Mouse (Mus musculus) embryonic facial prominence, embryonic 14.5 days (tissue): ENCODE measurements around the gene Klk6. TPM values are rescaled to one million over a fixed set of nuclear protein-coding genes. Genes with fewer than 3 reads are reported as not detected.

Experiments used
- ATAC-seq: fragments of 200-750 bp; cut with Nextera tagmentation; 2 replicates; pipeline ENCODE4 v1.8.0; 2017; ENCODE audit warnings: low read depth, moderate number of reproducible peaks, moderate TSS enrichment
- DNase-seq: peaks from one replicate; pipeline ENCODE4 v3.0.0-alpha.2; 2015; ENCODE audit warnings: low spot score
- H3K27ac ChIP-seq: fragments of 300-500 bp; sonication (generic); replicated peaks from 2 replicates; pipeline ENCODE4 v1.5.1; 2014; ENCODE audit warnings: low read depth, mild to moderate bottlenecking, low read length, moderate library complexity
- H3K27me3 ChIP-seq: fragments of 300-500 bp; sonication (generic); replicated peaks from 2 replicates; pipeline ENCODE4 v1.6.1; 2014; ENCODE audit warnings: low read length; ENCODE audit not compliant: control insufficient read depth, insufficient read depth
- H3K36me3 ChIP-seq: fragments of 300-500 bp; sonication (generic); 2 replicates; pipeline ENCODE4 v1.6.1; 2014; ENCODE audit warnings: low read length, mixed read lengths; ENCODE audit not compliant: control insufficient read depth, insufficient read depth
- H3K4me1 ChIP-seq: fragments of 300-500 bp; sonication (generic); 2 replicates; pipeline ENCODE4 v1.6.1; 2014; ENCODE audit warnings: antibody characterized with exemption, low read length; ENCODE audit not compliant: control insufficient read depth, insufficient read depth
- H3K4me2 ChIP-seq: fragments of 300-500 bp; sonication (generic); 2 replicates; pipeline ENCODE4 v1.6.1; 2014; ENCODE audit warnings: low read depth, mild to moderate bottlenecking, low read length, moderate library complexity, mixed read lengths
- H3K4me3 ChIP-seq: fragments of 300-500 bp; sonication (generic); 2 replicates; pipeline ENCODE4 v1.5.1; 2014; ENCODE audit warnings: low read depth, mild to moderate bottlenecking, low read length
- H3K9ac ChIP-seq: fragments of 300-500 bp; sonication (generic); 2 replicates; pipeline ENCODE4 v1.6.1; 2014; ENCODE audit warnings: low read depth, mild to moderate bottlenecking, low read length, moderate library complexity, mixed read lengths
- H3K9me3 ChIP-seq: fragments of 300-500 bp; sonication (generic); 2 replicates; pipeline ENCODE4 v1.6.1; 2016; ENCODE audit warnings: low read length; ENCODE audit not compliant: control insufficient read depth
- WGBS: fragments of 180-500 bp; shearing (Covaris S2); extraction: QIAGEN DNeasy Blood & Tissue Kit; methylation state at CpG from one replicate; pipeline ENCODE4 v1.1.7; 2014; 5-methylcytosine and 5-hydroxymethylcytosine counted together
- polyA plus RNA-seq: library from polyadenylated mRNA; unstranded; fragments of >200 nt; fragmentation: Nextera tagmentation; extraction: Ambion mirVana; gene quantifications from 2 replicates; pipeline ENCODE4 v1.2.1, GENCODE M21; 2014

The Klk6 gene
- polyA plus RNA-seq: 0.18 and 0.42 TPM in 2 replicates

DNA sequence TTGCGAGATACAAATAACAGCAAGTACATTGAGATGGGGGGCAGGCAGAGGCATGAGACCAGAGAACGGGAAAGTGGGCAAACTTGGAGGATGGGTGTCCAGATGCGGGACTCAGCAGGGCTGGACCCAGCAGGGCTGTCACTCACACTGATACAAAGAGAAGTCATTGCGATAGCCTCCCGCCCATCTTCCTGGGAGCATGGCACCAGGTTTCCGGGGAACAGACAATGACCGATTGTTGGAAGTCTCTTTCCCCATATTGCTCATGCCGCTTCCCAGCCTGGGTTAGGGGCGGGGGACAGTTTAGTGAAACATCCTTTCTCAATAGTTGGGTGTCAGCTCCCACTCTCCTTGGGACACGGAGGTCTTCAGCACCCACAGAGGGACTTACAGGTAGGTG, at the start of gene Klk6:
TSS of gene Klk6 (plus strand) at position 301 of the 400 bp plus-strand sequence.
- Histone ChIP-seq H3K9ac (no peak within 1 kb of the TSS), H3K27me3 (no peaks in the 10 kb centered on the region), H3K4me2 (no peak within 1 kb of the TSS), H3K36me3 (no peaks in the 10 kb centered on the region), H3K4me3 (no peak within 1 kb of the TSS), H3K9me3 (no peaks in the 10 kb centered on the region), H3K4me1 (no peaks in the 10 kb centered on the region), H3K27ac (no peak within 1 kb of the TSS)
- ATAC-seq (no peak), DNase-seq (no peak)
- 57% methylated on average over 10 of the region's 10 CpGs for WGBS

DNA sequence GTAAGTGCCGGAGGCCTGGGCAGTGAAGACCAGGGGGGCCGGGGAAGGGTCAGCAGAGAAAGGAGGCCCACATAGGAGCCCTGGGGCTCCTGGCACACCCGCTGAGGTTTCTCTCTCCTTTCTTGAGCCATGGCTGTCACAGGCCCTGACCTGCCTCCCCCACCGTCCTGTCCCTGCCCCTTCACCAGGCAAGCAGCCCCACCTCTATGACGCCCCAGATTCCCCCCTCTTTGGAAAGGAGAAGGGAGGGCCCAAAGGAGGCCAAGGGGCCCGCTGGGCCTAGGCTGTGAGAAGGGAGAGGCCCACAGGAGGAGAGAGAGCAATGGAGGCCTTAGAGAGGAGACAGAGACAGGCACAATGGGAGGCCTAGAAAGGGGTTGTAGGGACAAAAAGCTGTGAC, 49.5 kb upstream of the Klk6 start:
- H3K27me3 ChIP-seq: no peaks in the 10 kb centered on the region
- no peak overlapping the region for H3K4me2 ChIP-seq
- peak overlapping the region; percentile 65; the same call in 1 of the 2 replicates for H3K27ac ChIP-seq
- 0 out of 2 replicates have a peak, but pooled peaks cover 2% of the 10 kb centered on the region for H3K4me1 ChIP-seq
- 39% methylated on average over 5 of the region's 6 CpGs for WGBS
- no peaks in the 10 kb centered on the region for H3K9me3 ChIP-seq
- ATAC-seq (peak; percentile 62), DNase-seq (no peak)
- no peak overlapping the region for H3K4me3 ChIP-seq
- H3K36me3 ChIP-seq: no peaks in the 10 kb centered on the region
- H3K9ac ChIP-seq: no peak overlapping the region; the same call in 1 of the 2 replicates

DNA sequence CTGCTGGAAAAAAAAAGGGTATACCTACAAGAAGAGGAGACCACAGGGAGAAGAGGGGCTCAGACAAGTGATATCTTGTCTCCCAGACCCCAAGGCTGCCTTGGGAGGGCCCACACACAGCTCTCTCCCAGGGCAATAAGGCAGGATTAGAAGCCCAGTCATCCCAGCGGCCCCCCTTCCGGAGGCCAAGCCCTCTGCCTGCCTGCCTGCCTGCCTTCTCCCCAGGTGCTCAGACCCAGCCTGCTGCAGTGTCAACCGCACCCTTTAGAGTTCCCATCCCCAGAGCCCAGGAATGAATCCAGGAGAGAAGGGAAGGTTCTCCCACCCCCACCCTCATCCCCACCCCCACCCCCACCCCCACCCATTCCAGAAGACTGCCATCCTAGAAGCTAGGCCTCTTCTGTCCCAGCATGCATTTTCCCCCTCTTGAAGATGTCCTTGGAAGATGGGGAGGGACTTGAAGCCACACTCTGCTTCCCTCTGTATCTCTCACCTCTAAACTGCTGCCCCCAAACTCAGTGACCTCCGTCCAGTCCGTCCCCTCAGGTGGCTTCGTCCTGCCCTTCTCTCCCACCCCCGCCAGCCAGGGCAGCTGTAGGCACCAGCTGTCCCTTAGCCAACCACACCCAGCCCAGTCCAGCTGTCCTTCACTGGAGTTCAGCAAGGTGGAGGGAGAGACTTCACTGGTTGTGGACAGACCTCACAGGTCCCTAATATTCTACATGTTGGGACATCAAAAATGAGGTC, 48.8 kb upstream of the Klk6 start:
- H3K27ac ChIP-seq: no peak overlapping the region
- 0 out of 2 replicates have a peak, but pooled peaks cover 2% of the 10 kb centered on the region for H3K4me1 ChIP-seq
- no peaks in the 10 kb centered on the region for H3K36me3 ChIP-seq
- H3K27me3 ChIP-seq: no peaks in the 10 kb centered on the region
- 49% methylated on average over 6 of the region's 7 CpGs for WGBS
- H3K9ac ChIP-seq: no peak overlapping the region
- DNase-seq: no peak
- no peak overlapping the region for H3K4me2 ChIP-seq
- no peaks in the 10 kb centered on the region for H3K9me3 ChIP-seq
- ATAC-seq: peak; percentile 71
- no peak overlapping the region for H3K4me3 ChIP-seq

DNA sequence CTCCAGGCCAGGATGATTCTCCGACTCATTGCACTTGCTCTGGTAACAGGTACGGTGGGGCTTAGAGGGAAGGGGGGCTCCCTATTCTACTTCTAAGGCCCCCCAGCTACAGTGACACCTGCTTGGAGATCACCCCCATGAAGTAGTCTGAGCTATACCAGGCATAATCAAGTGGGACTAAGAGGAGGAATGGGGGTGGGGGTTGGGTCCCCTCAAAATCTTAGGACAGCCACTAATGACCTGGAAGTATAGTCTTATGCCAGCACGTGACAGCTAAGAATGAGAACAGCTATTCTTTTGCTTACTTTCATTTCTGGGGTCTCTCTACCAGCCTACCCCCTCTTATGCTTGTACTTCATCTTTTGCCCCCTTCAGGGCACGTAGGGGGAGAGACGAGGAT, 47.8 kb upstream of the Klk6 start:
- no peak overlapping the region for H3K4me3 ChIP-seq
- H3K4me2 ChIP-seq: no peak overlapping the region
- no peak overlapping the region for H3K27ac ChIP-seq
- ATAC-seq (no peak), DNase-seq (no peak)
- 0 out of 2 replicates have a peak, but pooled peaks cover 2% of the 10 kb centered on the region for H3K4me1 ChIP-seq
- H3K9me3 ChIP-seq: no peaks in the 10 kb centered on the region
- 78% methylated on average over 5 of the region's 5 CpGs for WGBS
- H3K27me3 ChIP-seq: no peaks in the 10 kb centered on the region
- no peak overlapping the region for H3K9ac ChIP-seq
- no peaks in the 10 kb centered on the region for H3K36me3 ChIP-seq

DNA sequence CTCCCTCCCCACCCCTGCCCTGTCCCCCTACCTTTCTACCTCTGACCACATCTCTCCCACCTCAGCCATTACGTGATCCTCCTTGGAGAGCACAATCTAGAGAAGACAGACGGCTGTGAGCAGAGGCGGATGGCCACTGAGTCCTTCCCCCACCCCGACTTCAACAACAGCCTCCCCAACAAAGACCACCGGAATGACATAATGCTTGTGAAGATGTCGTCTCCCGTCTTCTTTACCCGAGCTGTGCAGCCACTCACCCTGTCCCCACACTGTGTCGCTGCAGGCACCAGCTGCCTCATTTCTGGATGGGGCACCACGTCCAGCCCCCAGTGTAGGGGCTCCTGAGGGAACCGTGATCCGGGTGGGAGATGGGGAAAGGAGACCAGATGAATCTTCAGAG, 46.9 kb upstream of the Klk6 start:
- Histone ChIP-seq H3K4me3 (no peak overlapping the region), H3K9me3 (no peaks in the 10 kb centered on the region), H3K27me3 (no peaks in the 10 kb centered on the region), H3K27ac (no peak overlapping the region), H3K9ac (no peak overlapping the region), H3K4me2 (no peak overlapping the region), H3K36me3 (no peaks in the 10 kb centered on the region), H3K4me1 (0 out of 2 replicates have a peak, but pooled peaks cover 2% of the 10 kb centered on the region)
- DNase-seq (no peak), ATAC-seq (no peak)
- 83% methylated on average over 12 of the region's 12 CpGs for WGBS

DNA sequence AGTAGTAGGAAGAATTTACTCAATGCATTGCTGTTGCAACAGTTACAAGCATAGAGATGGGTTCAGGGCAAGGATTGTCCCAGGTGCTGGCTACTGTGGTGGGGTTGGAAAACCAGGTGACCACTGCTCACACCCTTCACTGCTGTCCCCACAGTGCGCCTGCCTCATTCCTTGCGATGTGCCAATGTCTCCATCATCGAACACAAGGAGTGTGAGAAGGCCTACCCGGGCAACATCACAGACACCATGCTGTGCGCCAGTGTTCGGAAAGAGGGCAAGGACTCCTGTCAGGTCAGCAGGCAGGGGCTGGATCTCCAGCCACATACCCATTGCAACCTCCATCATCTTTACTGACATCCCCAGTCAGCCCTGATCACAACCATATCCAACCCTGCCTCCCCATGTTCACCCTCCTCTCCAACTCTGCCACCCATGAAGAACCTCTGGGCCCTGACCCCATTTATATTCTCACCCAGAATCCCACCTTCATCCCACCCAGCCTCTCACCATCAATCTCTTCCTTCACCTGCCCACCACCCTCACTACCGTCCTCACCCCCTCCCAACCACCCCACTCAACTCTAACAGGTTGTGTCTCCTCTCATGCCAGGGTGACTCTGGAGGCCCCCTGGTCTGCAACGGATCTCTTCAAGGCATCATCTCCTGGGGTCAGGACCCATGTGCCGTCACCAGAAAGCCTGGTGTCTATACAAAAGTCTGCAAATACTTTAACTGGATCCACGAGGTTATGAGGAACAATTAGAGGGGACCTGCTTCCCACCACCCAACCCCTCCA, 45.9 kb upstream of the Klk6 start:
- Histone ChIP-seq H3K27me3 (peaks cover 5% of the 10 kb centered on the region; the same call in 1 of the 2 replicates), H3K4me1 (0 out of 2 replicates have a peak, but pooled peaks cover 2% of the 10 kb centered on the region), H3K36me3 (no peaks in the 10 kb centered on the region), H3K9me3 (no peaks in the 10 kb centered on the region), H3K9ac (no peak overlapping the region), H3K4me2 (no peak overlapping the region), H3K4me3 (no peak overlapping the region), H3K27ac (no peak overlapping the region)
- 86% methylated on average over 10 of the region's 10 CpGs for WGBS
- no peak for ATAC-seq
- no peak for DNase-seq

DNA sequence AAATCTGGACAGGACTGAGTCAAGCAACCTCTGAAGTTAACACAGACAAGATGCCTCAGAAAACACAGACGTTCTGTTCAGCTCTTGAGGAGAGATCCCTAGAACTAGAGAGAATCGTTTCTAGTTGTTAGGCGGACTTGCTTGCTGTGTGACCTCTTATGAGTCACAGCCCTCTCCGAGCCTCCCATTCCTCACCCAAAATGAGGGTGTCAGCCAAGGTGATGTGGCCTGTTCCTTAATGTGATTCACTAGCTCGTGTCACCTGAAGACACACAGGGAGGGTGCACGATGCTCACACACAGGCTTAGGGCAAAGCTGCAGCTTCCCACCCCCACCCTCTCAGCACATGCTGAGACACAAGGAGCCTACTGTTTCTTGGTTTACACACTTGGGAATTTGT, 44.1 kb upstream of the Klk6 start:
- Histone ChIP-seq H3K4me2 (no peak overlapping the region), H3K9me3 (no peaks in the 10 kb centered on the region), H3K36me3 (no peaks in the 10 kb centered on the region), H3K9ac (no peak overlapping the region), H3K4me3 (no peak overlapping the region), H3K27ac (no peak overlapping the region), H3K4me1 (no peaks in the 10 kb centered on the region), H3K27me3 (peaks cover 8% of the 10 kb centered on the region; the same call in 1 of the 2 replicates)
- WGBS: 48% methylated on average over 5 of the region's 6 CpGs
- ATAC-seq: no peak
- no peak for DNase-seq

DNA sequence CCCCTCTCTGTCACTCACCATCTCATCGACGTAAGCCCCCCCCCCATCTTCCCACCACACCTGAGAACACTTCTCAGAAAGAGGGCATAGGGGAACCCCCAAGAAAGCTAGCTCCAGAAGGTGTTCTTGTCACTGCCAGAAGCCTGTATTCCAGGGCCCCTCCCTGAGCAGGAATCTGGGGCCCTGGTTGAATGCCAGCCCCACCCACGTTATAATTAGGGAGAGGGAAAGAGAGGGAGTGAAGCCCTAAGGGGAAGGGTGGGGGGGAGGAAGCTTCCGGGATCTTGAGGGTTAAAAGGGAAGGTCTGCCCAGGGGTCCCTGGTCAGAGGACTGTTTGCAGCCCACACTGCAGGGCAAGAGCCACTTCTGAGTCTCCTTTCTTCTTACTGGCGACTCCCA, 43.6 kb upstream of the Klk6 start, which contains the start of gene Klk10:
TSS of gene Klk10 (plus strand) at position 290 of the 400 bp plus-strand sequence.
- Histone ChIP-seq H3K9me3 (no peaks in the 10 kb centered on the region), H3K4me3 (no peak within 1 kb of the TSS), H3K27ac (no peak within 1 kb of the TSS), H3K4me1 (no peaks in the 10 kb centered on the region), H3K9ac (no peak within 1 kb of the TSS), H3K4me2 (no peak within 1 kb of the TSS), H3K36me3 (no peaks in the 10 kb centered on the region), H3K27me3 (peaks cover 8% of the 10 kb centered on the region; the same call in 1 of the 2 replicates)
- ATAC-seq (no peak), DNase-seq (no peak)
- WGBS: 32% methylated on average over 5 of the region's 5 CpGs
